16 mouse cellular contexts compared by ENCODE assay signal in the genomic region with DNA sequence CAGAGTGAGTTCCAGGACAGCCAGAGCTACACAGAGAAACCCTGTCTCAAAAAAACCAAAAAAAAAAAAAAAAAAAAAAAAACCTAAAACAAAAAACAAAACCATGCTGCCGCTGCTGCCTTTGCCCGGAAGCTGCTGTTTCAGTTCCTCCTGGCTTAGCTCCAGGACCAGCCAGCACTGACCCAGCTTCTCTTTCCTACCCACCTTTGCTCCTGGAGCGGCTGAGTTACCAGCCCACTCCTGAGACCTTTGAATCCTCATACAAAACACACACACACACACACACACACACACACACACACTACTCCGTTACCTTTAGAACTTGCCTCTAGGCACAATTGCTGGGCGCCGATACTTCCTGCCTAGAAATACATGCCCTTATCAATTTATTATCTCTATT. TPM values are rescaled to one million over a fixed set of nuclear protein-coding genes. Genes with fewer than 3 reads are reported as not detected.
DNase-seq lines count a peak whose midpoint lies in the region; ATAC-seq lines count a peak whose summit lies in the region.
"Had no signal": no experiment of that assay in that cellular context is flagged by ENCODE, and none has a peak within 500 bp of the region (broad histone marks: within the 10 kb centered on the region; RNA-seq: fewer than 3 reads in every experiment).

No protein-coding gene starts in this region.

- H3K9me3 ChIP-seq in kidney, embryonic 15.5 days (replicated peaks): no peaks in the 10 kb centered on the region
- H3K9me3 ChIP-seq in midbrain, embryonic 10.5 days (replicated peaks): no peaks in the 10 kb centered on the region
- H3K9me3 ChIP-seq in forebrain, embryonic 15.5 days: no peaks in the 10 kb centered on the region
- H3K9me3 ChIP-seq: embryonic facial prominence, embryonic 13.5 days; neural tube, embryonic 12.5 days had no signal

- no peak overlapping the region for H3K9ac ChIP-seq in kidney, embryonic 15.5 days
- no peak overlapping the region for H3K9ac ChIP-seq in forebrain, embryonic 15.5 days (replicated peaks)
- H3K9ac ChIP-seq: embryonic facial prominence, embryonic 13.5 days; forebrain, postnatal 0 days; neural tube, embryonic 12.5 days had no signal

- 0 out of 2 replicates have a peak, but pooled peaks cover 7% of the 10 kb centered on the region for H3K27me3 ChIP-seq in kidney, embryonic 15.5 days
- H3K27me3 ChIP-seq in midbrain, embryonic 10.5 days (ENCODE audit: low read depth, poor library complexity, severe bottlenecking): no peaks in the 10 kb centered on the region
- no peaks in the 10 kb centered on the region for H3K27me3 ChIP-seq in forebrain, embryonic 15.5 days
- H3K27me3 ChIP-seq: embryonic facial prominence, embryonic 13.5 days; neural tube, embryonic 12.5 days had no signal

- H3K36me3 ChIP-seq in kidney, embryonic 15.5 days: no peaks in the 10 kb centered on the region
- H3K36me3 ChIP-seq in midbrain, embryonic 10.5 days: no peaks in the 10 kb centered on the region
- no peaks in the 10 kb centered on the region for H3K36me3 ChIP-seq in forebrain, embryonic 15.5 days
- H3K36me3 ChIP-seq: embryonic facial prominence, embryonic 13.5 days; neural tube, embryonic 12.5 days had no signal

- ATAC-seq in kidney, embryonic 15.5 days (replicated peaks; ENCODE audit: low FRiP score): no peak
- ATAC-seq in CD4-positive, CD25-positive, alpha-beta regulatory T cell, adult 4 months: peak; percentile 41
- peak; percentile 80 to 86 for ATAC-seq in hematopoietic stem cell, adult 5-6 weeks (replicated peaks in 1 of 2; ENCODE audit: insufficient read depth in 1 of 2, low FRiP score in 2 of 2, low TSS enrichment in 1 of 2, low read depth in 1 of 2, poor library complexity in 2 of 2, severe bottlenecking in 2 of 2)
- ATAC-seq in megakaryocyte, adult 5-6 weeks (ENCODE audit: poor library complexity, severe bottlenecking): peak; percentile 73
- ATAC-seq in forebrain, embryonic 15.5 days (replicated peaks): no peak
- ATAC-seq: forebrain, postnatal 0 days; intestine, postnatal 0 days had no signal

- no peak overlapping the region for H3K4me2 ChIP-seq in kidney, embryonic 15.5 days
- no peak overlapping the region for H3K4me2 ChIP-seq in forebrain, embryonic 15.5 days (replicated peaks)
- H3K4me2 ChIP-seq: embryonic facial prominence, embryonic 13.5 days; midbrain, embryonic 11.5 days; neural tube, embryonic 12.5 days had no signal

- DNase-seq in kidney, adult 18-20 months: peak; percentile 11
- no peak for DNase-seq in frontal cortex, postnatal 10 days (ENCODE audit: low spot score in 2 of 2)
- DNase-seq in midbrain, embryonic 10.5 days (ENCODE audit: low spot score): no peak
- DNase-seq: cerebellum, adult 9-11 months; forebrain, postnatal 0 days; lung, adult 2 months; right cerebral cortex, postnatal 4 days had no signal

- no peak overlapping the region for H3K4me3 ChIP-seq in kidney, embryonic 15.5 days (replicated peaks)
- no peak overlapping the region for H3K4me3 ChIP-seq in midbrain, embryonic 10.5 days
- no peak overlapping the region for H3K4me3 ChIP-seq in forebrain, embryonic 15.5 days
- H3K4me3 ChIP-seq: embryonic facial prominence, embryonic 13.5 days; neural tube, embryonic 12.5 days had no signal

- H3K4me1 ChIP-seq in kidney, embryonic 15.5 days: no peaks in the 10 kb centered on the region
- H3K4me1 ChIP-seq in midbrain, embryonic 10.5 days: no peaks in the 10 kb centered on the region
- H3K4me1 ChIP-seq in forebrain, embryonic 15.5 days: no peaks in the 10 kb centered on the region
- H3K4me1 ChIP-seq: embryonic facial prominence, embryonic 13.5 days; neural tube, embryonic 12.5 days had no signal

- WGBS in kidney, embryonic 15.5 days: 74% methylated on average over 6 of the region's 6 CpGs
- WGBS in midbrain, embryonic 10.5 days: 94% methylated on average over 6 of the region's 6 CpGs
- WGBS in forebrain, embryonic 15.5 days: 78% methylated on average over 6 of the region's 6 CpGs

- H3K27ac ChIP-seq in kidney, embryonic 15.5 days: no peak overlapping the region
- H3K27ac ChIP-seq in midbrain, embryonic 10.5 days (replicated peaks): no peak overlapping the region
- H3K27ac ChIP-seq in forebrain, embryonic 15.5 days (replicated peaks): no peak overlapping the region
- H3K27ac ChIP-seq: embryonic facial prominence, embryonic 13.5 days; neural tube, embryonic 12.5 days had no signal

RNA-seq across cellular contexts. Expression of gene Ubl7, which starts 22.7 kb away (rescaled TPM):
- 104 and 114 TPM in 2 replicates for polyA plus RNA-seq in kidney, embryonic 15.5 days (2015; fragmentation: Nextera tagmentation; extraction: Ambion mirVana)
- 100 to 1,000 TPM; 138 to 191 TPM for polyA plus RNA-seq in CD4-positive, CD25-positive, alpha-beta regulatory T cell, adult 4 months (2017; shearing (Covaris generic))
- total RNA-seq in hematopoietic stem cell, adult 5-6 weeks (2017): 24.7 and 44.2 TPM in 2 replicates
- 82.3 and 95.7 TPM in 2 replicates for total RNA-seq in megakaryocyte, adult 5-6 weeks (2015)
- total RNA-seq in megakaryocyte, adult 5-6 weeks (2017): 22.8 and 27.7 TPM in 2 replicates
- polyA plus RNA-seq in midbrain, embryonic 10.5 days (2016; fragmentation: Nextera tagmentation; extraction: Ambion mirVana): 111 and 120 TPM in 2 replicates
- polyA plus RNA-seq in forebrain, embryonic 15.5 days (2015; fragmentation: Nextera tagmentation; extraction: Ambion mirVana): 171 and 176 TPM in 2 replicates

RNA-seq across cellular contexts. Expression of gene Arid3b, which starts 51.5 kb away (rescaled TPM):
- polyA plus RNA-seq in kidney, embryonic 15.5 days (2015; fragmentation: Nextera tagmentation; extraction: Ambion mirVana): 6.2 and 9.1 TPM in 2 replicates
- 10 to 100 TPM; 25.2 to 35.4 TPM for polyA plus RNA-seq in CD4-positive, CD25-positive, alpha-beta regulatory T cell, adult 4 months (2017; shearing (Covaris generic))
- 4.6 and 8.6 TPM in 2 replicates for total RNA-seq in hematopoietic stem cell, adult 5-6 weeks (2017)
- total RNA-seq in megakaryocyte, adult 5-6 weeks (2015): 23.0 and 23.7 TPM in 2 replicates
- 7.6 and 12.6 TPM in 2 replicates for total RNA-seq in megakaryocyte, adult 5-6 weeks (2017)
- 40.2 and 41.0 TPM in 2 replicates for polyA plus RNA-seq in midbrain, embryonic 10.5 days (2016; fragmentation: Nextera tagmentation; extraction: Ambion mirVana)
- polyA plus RNA-seq in forebrain, embryonic 15.5 days (2015; fragmentation: Nextera tagmentation; extraction: Ambion mirVana): 8.0 and 9.2 TPM in 2 replicates

RNA-seq across cellular contexts. Expression of gene Sema7a, which starts 51.8 kb away (rescaled TPM):
- 0.39 and 0.45 TPM in 2 replicates for polyA plus RNA-seq in kidney, embryonic 15.5 days (2015; fragmentation: Nextera tagmentation; extraction: Ambion mirVana)
- polyA plus RNA-seq in CD4-positive, CD25-positive, alpha-beta regulatory T cell, adult 4 months (2017; shearing (Covaris generic)): not detected
- 4.1 and 4.3 TPM in 2 replicates for total RNA-seq in hematopoietic stem cell, adult 5-6 weeks (2017)
- 1.1 and 1.4 TPM in 2 replicates for total RNA-seq in megakaryocyte, adult 5-6 weeks (2015)
- total RNA-seq in megakaryocyte, adult 5-6 weeks (2017): 3.9 and 5.0 TPM in 2 replicates
- polyA plus RNA-seq in midbrain, embryonic 10.5 days (2016; fragmentation: Nextera tagmentation; extraction: Ambion mirVana): 0.26 and 0.27 TPM in 2 replicates
- polyA plus RNA-seq in forebrain, embryonic 15.5 days (2015; fragmentation: Nextera tagmentation; extraction: Ambion mirVana): 3.4 and 3.6 TPM in 2 replicates

Comparison
In these comparisons a context has a peak if more than half of its experiments do, and no peak if none do; other contexts are left out.
1. ATAC-seq: peak in CD4-positive, CD25-positive, alpha-beta regulatory T cell, adult 4 months (single experiment), hematopoietic stem cell, adult 5-6 weeks (2 of 2) and megakaryocyte, adult 5-6 weeks (single experiment); none in kidney, embryonic 15.5 days (single experiment) and forebrain, embryonic 15.5 days (single experiment).